Mouse (Mus musculus) ES-E14 (cell line): ENCODE measurements at regions not wholly inside any gene's neighbourhood (a gene's known extent, or its start where the extent isn't known, plus 50 kb on each side); places are given as distances from the start of the nearest gene placed in this dataset.
A peak's percentile ranks its signal among the peaks of the same experiment; 100 is the strongest.

Source experiments
- DNase-seq: peaks from one replicate; pipeline ENCODE4 v3.0.0-alpha.2; 2013; ENCODE audit warnings: low read depth, low spot score
- H3K27ac ChIP-seq: 2 replicates; pipeline ENCODE4 v1.5.1; 2012; ENCODE audit warnings: low read depth, mild to moderate bottlenecking, low read length, moderate library complexity, mixed read lengths; ENCODE audit not compliant: poor library complexity, insufficient read depth, severe bottlenecking
- H3K36me3 ChIP-seq: 2 replicates; pipeline ENCODE4 v1.6.1; 2012; ENCODE audit warnings: mild to moderate bottlenecking, low read length, moderate library complexity, mixed read lengths; ENCODE audit not compliant: control insufficient read depth, poor library complexity, insufficient read depth, severe bottlenecking
- H3K4me1 ChIP-seq, 2 experiments: fragments of 150-350 bp in 1 of 2; sonication (generic) in 1 of 2; 2 replicates each; pipeline ENCODE4 v1.6.1; 2012; ENCODE audit warnings: low read length in 2 of 2, mild to moderate bottlenecking in 1 of 2, mixed read lengths in 1 of 2; ENCODE audit not compliant: control insufficient read depth in 2 of 2, insufficient read depth in 2 of 2, poor library complexity in 1 of 2
- H3K4me3 ChIP-seq, 2 experiments: fragments of 150-350 bp in 1 of 2; sonication (generic) in 1 of 2; 2 replicates each; pipeline ENCODE4 v1.5.1; 2012; ENCODE audit warnings: low read length in 2 of 2, low read depth in 1 of 2, mild to moderate bottlenecking in 1 of 2, mixed read lengths in 1 of 2; ENCODE audit not compliant: insufficient read depth in 1 of 2, poor library complexity in 1 of 2, severe bottlenecking in 1 of 2
- H3K9ac ChIP-seq: 2 replicates; pipeline ENCODE4 v1.6.1; 2012; ENCODE audit warnings: low read depth, mild to moderate bottlenecking, low read length, mixed read lengths; ENCODE audit not compliant: poor library complexity, insufficient read depth, severe bottlenecking
- H3K9me3 ChIP-seq: fragments of 150-350 bp; sonication (generic); 2 replicates; pipeline ENCODE4 v1.6.1; 2012; ENCODE audit warnings: low read depth, mild to moderate bottlenecking, low read length; ENCODE audit not compliant: control insufficient read depth, insufficient read depth
- CHD2 ChIP-seq: IDR thresholded peaks from 2 replicates; pipeline ENCODE4 v1.6.1; 2014; ENCODE audit warnings: mild to moderate bottlenecking, low read depth, low read length, inconsistent platforms
- HCFC1 ChIP-seq: IDR thresholded peaks from 2 replicates; pipeline ENCODE4 v1.6.1; 2012; ENCODE audit warnings: low read length, inconsistent platforms, borderline replicate concordance; ENCODE audit not compliant: insufficient read depth
- MAFK ChIP-seq: IDR thresholded peaks from 2 replicates; pipeline ENCODE4 v1.6.1; 2014; ENCODE audit warnings: mild to moderate bottlenecking, low read depth, low read length, inconsistent platforms; ENCODE audit not compliant: insufficient read depth
- ZC3H11A ChIP-seq: IDR thresholded peaks from 2 replicates; pipeline ENCODE4 v1.6.1; 2012; ENCODE audit warnings: low read depth, mild to moderate bottlenecking, inconsistent platforms, low read length, borderline replicate concordance
- ZNF384 ChIP-seq: IDR thresholded peaks from 2 replicates; pipeline ENCODE4 v1.6.1; 2012; ENCODE audit warnings: low read depth, low read length, inconsistent platforms
- in situ Hi-C, 2 experiments: fragments of 600-800 bp; cut with MboI; formaldehyde crosslinking; loops; one replicate each; pipeline ENCODE4 v1.15.1; 2025; ENCODE audit warnings: low sequenced_read_pairs in 2 of 2, inconsistent platforms in 1 of 2; ENCODE audit not compliant: unreplicated experiment in 2 of 2

- no peaks in the 10 kb centered on the region for H3K9me3 ChIP-seq
- H3K4me3 ChIP-seq = no peak overlapping the region
- H3K9ac ChIP-seq = no peak overlapping the region
- peaks cover 6 to 32% of the 10 kb centered on the region in 2 experiments; a peak in 2 of 4 replicates for H3K4me1 ChIP-seq
- H3K27ac ChIP-seq = no peak overlapping the region
- in situ Hi-C loops = no loop called here
- no peak for DNase-seq
- no peak for TF ChIP-seq HCFC1
- no peak for TF ChIP-seq MAFK
- no peak for TF ChIP-seq CHD2
- TF ChIP-seq ZNF384 = no peak
- no peak for TF ChIP-seq ZC3H11A
- H3K36me3 ChIP-seq = no peaks in the 10 kb centered on the region
Measured at GRCm38 (mm10) chr19:6664311-6664952, 121.6 kb upstream of the Slc22a12 start.

- in situ Hi-C loops = no loop called here
- H3K27ac ChIP-seq = peak overlapping the region; percentile 21; the same call in 1 of the 2 replicates
- TF ChIP-seq CHD2 = no peak
- peak; percentile 37; the same call in 1 of the 2 replicates for TF ChIP-seq ZC3H11A
- TF ChIP-seq ZNF384 = no peak
- TF ChIP-seq MAFK = no peak
Measured at GRCm38 (mm10) chr19:6663391-6663790, 120.6 kb upstream of the Slc22a12 start.

GRCm38 (mm10) chr19:6662346-6662939 lies 119.6 kb upstream of the Slc22a12 start:
- no peak overlapping the region for H3K9ac ChIP-seq
- H3K27ac ChIP-seq = no peak overlapping the region

More at GRCm38 (mm10) chr19:6663391-6663790, 120.6 kb upstream of the Slc22a12 start:
- Histone ChIP-seq H3K36me3 (no peaks in the 10 kb centered on the region), H3K9me3 (no peaks in the 10 kb centered on the region), H3K4me1 (peaks cover 4 to 27% of the 10 kb centered on the region in 2 experiments; a peak in 2 of 4 replicates), H3K9ac (no peak overlapping the region), H3K4me3 (peak overlapping the region in 1 of 2 experiments; percentile 35; a peak in 1 of 4 replicates)
- DNase-seq = peak; percentile 81

GRCm38 (mm10) chr19:6661508-6661871 lies 118.7 kb upstream of the Slc22a12 start:
- in situ Hi-C loops = no loop called here
- Histone ChIP-seq H3K9ac (no peak overlapping the region), H3K4me1 (peaks cover 4 to 26% of the 10 kb centered on the region in 2 experiments; a peak in 2 of 4 replicates), H3K27ac (no peak overlapping the region), H3K4me3 (no peak overlapping the region), H3K36me3 (no peaks in the 10 kb centered on the region), H3K9me3 (no peaks in the 10 kb centered on the region)
- no peak for DNase-seq
- TF ChIP-seq ZC3H11A = no peak
- no peak for TF ChIP-seq MAFK
- no peak for TF ChIP-seq HCFC1
- no peak for TF ChIP-seq ZNF384
- TF ChIP-seq CHD2 = no peak

More at GRCm38 (mm10) chr19:6662346-6662939, 119.6 kb upstream of the Slc22a12 start:
- no peak overlapping the region for H3K4me3 ChIP-seq
- H3K4me1 ChIP-seq = peaks cover 4 to 26% of the 10 kb centered on the region in 2 experiments; a peak in 2 of 4 replicates
- TF ChIP-seq MAFK (no peak), HCFC1 (no peak), ZC3H11A (no peak), ZNF384 (no peak), CHD2 (no peak)
- H3K9me3 ChIP-seq = no peaks in the 10 kb centered on the region
- in situ Hi-C loops = no loop called here
- DNase-seq = no peak
- no peaks in the 10 kb centered on the region for H3K36me3 ChIP-seq
